Mouse (Mus musculus) cerebellum, adult 2 months (tissue): ENCODE measurements around the gene Myf5.

Experiments
- CTCF ChIP-seq: fragments of 200-500 bp; IDR thresholded peaks from 2 replicates; pipeline ENCODE4 v1.5.1; 2011; ENCODE audit warnings: low read depth, mild to moderate bottlenecking, control low read depth, low read length, moderate library complexity, borderline replicate concordance; ENCODE audit not compliant: insufficient read depth
- POLR2A ChIP-seq: fragments of 200-500 bp; IDR thresholded peaks from 2 replicates; pipeline ENCODE4 v1.6.1; 2011; ENCODE audit warnings: low read length, control low read depth, borderline replicate concordance; ENCODE audit not compliant: insufficient read depth

DNA sequence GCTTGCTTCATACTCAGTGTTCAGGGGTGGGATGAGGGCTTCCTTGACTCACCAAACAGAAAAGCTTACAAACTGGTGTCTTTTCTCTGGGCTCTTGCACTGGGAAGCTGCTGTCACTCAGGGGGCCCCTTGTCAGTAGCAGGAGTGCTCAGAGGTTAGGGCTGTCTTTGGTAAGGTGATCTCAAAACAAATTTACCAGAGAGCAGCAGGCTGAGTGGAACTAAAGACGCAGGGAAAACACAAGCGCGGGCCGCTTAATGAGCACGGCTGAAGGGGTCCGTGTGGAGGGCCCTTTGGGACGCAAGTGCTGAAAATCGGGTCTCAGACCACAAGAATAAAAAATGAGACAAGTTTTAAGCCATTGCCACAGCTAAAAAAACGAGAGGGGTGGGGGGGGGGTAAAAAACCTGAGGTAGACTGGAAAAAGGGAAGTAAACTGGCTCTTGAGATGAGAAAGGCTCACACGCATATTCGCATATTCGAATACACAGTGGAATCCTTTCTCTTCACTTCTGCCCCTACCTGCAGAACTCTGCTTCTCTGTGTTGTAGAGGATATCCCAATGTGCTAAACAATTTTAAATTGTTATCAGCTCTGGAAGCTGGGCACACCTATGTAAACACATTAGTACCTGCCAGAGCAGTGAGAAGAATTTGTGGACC, 2.9 kb upstream of the Myf5 start:
- TF ChIP-seq POLR2A = no peak
- no peak for TF ChIP-seq CTCF
